Mouse (Mus musculus) forebrain, postnatal 0 days (tissue): ENCODE data around the gene Duox2. TPM values are rescaled to one million over a fixed set of nuclear protein-coding genes. Genes with fewer than 3 reads are reported as not detected.
A peak's percentile ranks its signal among the peaks of the same experiment; 100 is the strongest.

Experiments used
- ATAC-seq: fragments of 200-750 bp; cut with Nextera tagmentation; 2 replicates; pipeline ENCODE4 v1.8.0; 2017; ENCODE audit warnings: mild to moderate bottlenecking, moderate library complexity
- DNase-seq: peaks from one replicate; pipeline ENCODE4 v3.0.0-alpha.2; 2015
- H3K27ac ChIP-seq: fragments of 300-500 bp; sonication (generic); 2 replicates; pipeline ENCODE4 v1.5.1; 2014; ENCODE audit warnings: low read depth, mild to moderate bottlenecking, antibody characterized with exemption, low read length, moderate library complexity, mixed read lengths
- H3K27me3 ChIP-seq: fragments of 300-500 bp; sonication (generic); 2 replicates; pipeline ENCODE4 v1.6.1; 2014; ENCODE audit warnings: mild to moderate bottlenecking, low read length, mixed read lengths; ENCODE audit not compliant: insufficient read depth
- H3K36me3 ChIP-seq: fragments of 300-500 bp; sonication (generic); 2 replicates; pipeline ENCODE4 v1.6.1; 2014; ENCODE audit warnings: mild to moderate bottlenecking, moderate library complexity; ENCODE audit not compliant: insufficient read depth
- H3K4me1 ChIP-seq: fragments of 300-500 bp; sonication (generic); 2 replicates; pipeline ENCODE4 v1.6.1; 2014; ENCODE audit warnings: antibody characterized with exemption; ENCODE audit not compliant: insufficient read depth
- H3K4me2 ChIP-seq: fragments of 300-500 bp; sonication (generic); 2 replicates; pipeline ENCODE4 v1.6.1; 2014; ENCODE audit warnings: low read depth, mild to moderate bottlenecking, moderate library complexity
- H3K4me3 ChIP-seq: fragments of 300-500 bp; sonication (generic); 2 replicates; pipeline ENCODE4 v1.5.1; 2014; ENCODE audit warnings: low read depth, low read length, mixed read lengths
- H3K9ac ChIP-seq: fragments of 300-500 bp; sonication (generic); 2 replicates; pipeline ENCODE4 v1.6.1; 2014; ENCODE audit warnings: mild to moderate bottlenecking
- H3K9me3 ChIP-seq: fragments of 300-500 bp; sonication (generic); 2 replicates; pipeline ENCODE4 v1.6.1; 2016; ENCODE audit warnings: low read length
- CTCF ChIP-seq: sonication (generic); IDR thresholded peaks from 2 replicates; pipeline ENCODE4 v1.5.1; 2016; ENCODE audit warnings: antibody characterized with exemption, control low read depth, low read depth
- WGBS: fragments of 180-500 bp; shearing (Covaris S2); extraction: QIAGEN DNeasy Blood & Tissue Kit; methylation state at CpG from one replicate; pipeline ENCODE4 v1.1.7; 2014; 5-methylcytosine and 5-hydroxymethylcytosine counted together
- polyA plus RNA-seq: library from polyadenylated mRNA; unstranded; fragments of >200 nt; fragmentation: Nextera tagmentation; extraction: Ambion mirVana; gene quantifications from 2 replicates; pipeline ENCODE4 v1.2.1, GENCODE M21; 2015
- total RNA-seq: library from RNA; depleted of rRNA; stranded (reverse); fragments of >200 nt; gene quantifications from 2 replicates; pipeline ENCODE4 v1.2.3, GENCODE M21; 2014

Gene Duox2
- total and polyA plus RNA-seq, 2 experiments from 2014 or later = 0.14 TPM; not detected in 1

- H3K27ac ChIP-seq = no peak overlapping the region
- H3K36me3 ChIP-seq = no peaks in the 10 kb centered on the region
- no peaks in the 10 kb centered on the region for H3K27me3 ChIP-seq
- no peaks in the 10 kb centered on the region for H3K9me3 ChIP-seq
- DNase-seq = no peak
- no peak overlapping the region for H3K4me3 ChIP-seq
- ATAC-seq = no peak
- WGBS = 89% methylated on average over 4 of the region's 4 CpGs
- H3K4me2 ChIP-seq = no peak overlapping the region
- no peak for TF ChIP-seq CTCF
- no peak overlapping the region for H3K9ac ChIP-seq
- H3K4me1 ChIP-seq = no peaks in the 10 kb centered on the region
Measured at GRCm38 (mm10) chr2:122241226-122241625, 57.0 kb downstream of the Duox2 start.

- no peak overlapping the region for H3K4me2 ChIP-seq
- H3K36me3 ChIP-seq = no peaks in the 10 kb centered on the region
- H3K9me3 ChIP-seq = no peaks in the 10 kb centered on the region
- no peak for DNase-seq
- no peak overlapping the region for H3K27ac ChIP-seq
- H3K27me3 ChIP-seq = no peaks in the 10 kb centered on the region
- TF ChIP-seq CTCF = no peak
- no peak overlapping the region for H3K4me3 ChIP-seq
- H3K9ac ChIP-seq = no peak overlapping the region
- no peak for ATAC-seq
- no peaks in the 10 kb centered on the region for H3K4me1 ChIP-seq
Measured at GRCm38 (mm10) chr2:122240735-122241134, 57.5 kb downstream of the Duox2 start.

- Histone ChIP-seq H3K27ac (no peak overlapping the region), H3K9me3 (no peaks in the 10 kb centered on the region), H3K4me3 (no peak overlapping the region), H3K27me3 (no peaks in the 10 kb centered on the region), H3K36me3 (no peaks in the 10 kb centered on the region), H3K9ac (no peak overlapping the region), H3K4me1 (no peaks in the 10 kb centered on the region), H3K4me2 (no peak overlapping the region)
- 88% methylated on average over 2 of the region's 2 CpGs for WGBS
- ATAC-seq (no peak), DNase-seq (no peak)
- TF ChIP-seq CTCF = no peak
Measured at GRCm38 (mm10) chr2:122237891-122238470, 60.3 kb downstream of the Duox2 start.

- H3K9me3 ChIP-seq = no peaks in the 10 kb centered on the region
- no peak for TF ChIP-seq CTCF
- H3K36me3 ChIP-seq = no peaks in the 10 kb centered on the region
- no peaks in the 10 kb centered on the region for H3K27me3 ChIP-seq
- no peak overlapping the region for H3K27ac ChIP-seq
- no peak overlapping the region for H3K4me3 ChIP-seq
- ATAC-seq (no peak), DNase-seq (no peak)
- no peak overlapping the region for H3K4me2 ChIP-seq
- H3K9ac ChIP-seq = no peak overlapping the region
- H3K4me1 ChIP-seq = no peaks in the 10 kb centered on the region
Measured at GRCm38 (mm10) chr2:122236321-122236720, 61.9 kb downstream of the Duox2 start.

- Histone ChIP-seq H3K9ac (no peak overlapping the region), H3K4me3 (peak overlapping the region; percentile 53; the same call in 1 of the 2 replicates), H3K9me3 (no peaks in the 10 kb centered on the region), H3K4me1 (no peaks in the 10 kb centered on the region), H3K27me3 (no peaks in the 10 kb centered on the region), H3K4me2 (peak overlapping the region; percentile 69), H3K36me3 (no peaks in the 10 kb centered on the region), H3K27ac (no peak overlapping the region)
- no peak for ATAC-seq
- no peak for DNase-seq
- WGBS = 78% methylated on average over 2 of the region's 2 CpGs
- no peak for TF ChIP-seq CTCF
Measured at GRCm38 (mm10) chr2:122235425-122235824, 62.8 kb downstream of the Duox2 start.

- Histone ChIP-seq H3K36me3 (no peaks in the 10 kb centered on the region), H3K27ac (peak within 1 kb of the TSS; percentile 70), H3K9ac (peak within 1 kb of the TSS; percentile 59), H3K4me3 (peak within 1 kb of the TSS; percentile 53), H3K4me2 (peak within 1 kb of the TSS; percentile 69), H3K27me3 (no peaks in the 10 kb centered on the region), H3K4me1 (no peaks in the 10 kb centered on the region), H3K9me3 (no peaks in the 10 kb centered on the region)
- ATAC-seq (peak; percentile 96), DNase-seq (peak; percentile 89)
- 0 out of 2 replicates have a peak, but pooled peaks have one; percentile 24 for TF ChIP-seq CTCF
- 2% methylated on average over 35 of the region's 35 CpGs for WGBS
Measured at GRCm38 (mm10) chr2:122234611-122235288, 63.5 kb downstream of the Duox2 start, which contains the start of gene Sord. TSS of gene Sord (plus strand) at chr2:122234749.

- H3K9me3 ChIP-seq = no peaks in the 10 kb centered on the region
- WGBS = 5% methylated on average over 26 of the region's 26 CpGs
- H3K4me1 ChIP-seq = no peaks in the 10 kb centered on the region
- H3K4me2 ChIP-seq = peak overlapping the region; percentile 69
- H3K27ac ChIP-seq = peak overlapping the region; percentile 70
- DNase-seq (peak; percentile 71), ATAC-seq (peak; percentile 63)
- peak overlapping the region; percentile 53 for H3K4me3 ChIP-seq
- no peaks in the 10 kb centered on the region for H3K27me3 ChIP-seq
- H3K36me3 ChIP-seq = no peaks in the 10 kb centered on the region
- H3K9ac ChIP-seq = peak overlapping the region; percentile 59
- no peak for TF ChIP-seq CTCF
Measured at GRCm38 (mm10) chr2:122233759-122234557, 64.3 kb downstream of the Duox2 start.
